Mouse (Mus musculus) adrenal gland, adult 8-10 months (tissue): ENCODE results near the gene Pxt1. TPM values are rescaled to one million over a fixed set of nuclear protein-coding genes. Genes with fewer than 3 reads are reported as not detected.
"Not testable (repeated sequence)": the region's sequence is repeated elsewhere in the genome, so short reads cannot be mapped to it uniquely, and the experiment has no call there.

ENCODE experiments used
- DNase-seq: peaks from one replicate; pipeline ENCODE4 v3.0.0; 2022
- total RNA-seq, 4 experiments: library from RNA; stranded (reverse); gene quantifications; 2 replicates each; pipeline ENCODE4 v1.2.4; 2022

Gene Pxt1
- not detected for total RNA-seq

- no peak for DNase-seq
Measured at GRCm38 (mm10) chr17:28943740-28944139, at the start of gene Pxt1. Gene Pxt1 (minus strand): TSS chr17:28943840.

- not testable (repeated sequence) for DNase-seq
Measured at GRCm38 (mm10) chr17:28993004-28993403, 49.4 kb upstream of the Pxt1 start.

- no peak for DNase-seq
Measured at GRCm38 (mm10) chr17:28992105-28992504, 48.5 kb upstream of the Pxt1 start.

DNA sequence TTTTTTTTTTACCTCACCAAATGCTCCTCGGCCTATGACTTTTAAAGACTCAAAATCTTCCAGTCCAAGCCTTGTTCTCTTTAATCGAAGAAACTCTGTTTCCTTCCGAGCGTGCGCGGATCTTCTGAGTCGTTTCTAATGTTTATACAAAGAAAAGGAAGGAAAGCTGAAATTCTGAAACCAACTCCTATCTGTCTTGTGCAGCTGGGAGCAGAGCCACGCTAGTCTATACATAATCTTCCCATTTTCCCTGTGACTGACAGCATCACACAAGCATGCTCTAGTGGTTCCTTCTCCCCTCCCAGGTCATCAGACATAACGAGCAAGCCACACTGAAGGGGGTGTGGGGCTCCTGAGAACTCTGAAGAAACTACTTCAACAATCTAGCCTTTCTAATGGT, 47.6 kb upstream of the Pxt1 start:
- DNase-seq: no peak

DNA sequence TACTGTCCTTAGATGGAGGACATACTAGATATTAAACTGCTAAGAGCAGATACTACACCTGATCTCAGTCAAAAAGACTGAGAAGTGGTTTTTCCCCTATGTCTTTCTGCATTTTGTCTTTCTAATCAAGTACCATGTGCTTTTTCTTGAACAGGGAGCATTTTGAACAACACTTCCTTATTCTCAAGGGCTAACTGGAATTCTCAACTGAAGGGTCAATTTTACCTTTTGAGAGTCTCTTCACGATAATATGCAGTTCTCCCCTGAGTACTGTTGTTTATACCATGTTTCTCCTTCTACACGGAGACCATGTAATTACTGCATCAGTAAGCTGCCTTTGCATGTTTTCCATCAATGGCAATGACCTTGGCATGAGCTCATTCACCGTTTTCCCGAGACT, 46.4 kb upstream of the Pxt1 start:
- DNase-seq: no peak

- no peak for DNase-seq
Measured at GRCm38 (mm10) chr17:28988996-28989395, 45.4 kb upstream of the Pxt1 start.

- DNase-seq: no peak
Measured at GRCm38 (mm10) chr17:28988291-28988690, 44.7 kb upstream of the Pxt1 start.

- DNase-seq: no peak
Measured at GRCm38 (mm10) chr17:28987713-28988112, 44.1 kb upstream of the Pxt1 start.

DNA sequence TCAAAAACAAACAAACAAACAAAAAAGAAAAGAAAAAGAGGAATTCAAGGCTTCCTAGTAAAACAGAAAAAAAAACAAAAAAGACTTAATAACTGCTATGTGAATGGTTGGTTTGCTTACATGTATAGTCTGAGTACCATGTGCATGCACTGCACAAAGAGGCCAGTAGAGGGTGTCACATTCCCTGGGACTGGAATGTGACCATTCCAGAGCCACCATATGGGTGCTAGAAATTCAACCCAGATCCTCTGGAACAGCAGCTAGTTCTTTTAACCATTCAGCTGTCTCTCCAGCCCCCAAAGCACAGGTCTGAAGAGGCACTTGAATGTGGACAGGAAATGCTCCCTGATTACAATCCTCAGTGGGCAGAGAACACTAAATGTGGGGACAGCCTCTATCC, 43.2 kb upstream of the Pxt1 start:
- no peak for DNase-seq

DNA sequence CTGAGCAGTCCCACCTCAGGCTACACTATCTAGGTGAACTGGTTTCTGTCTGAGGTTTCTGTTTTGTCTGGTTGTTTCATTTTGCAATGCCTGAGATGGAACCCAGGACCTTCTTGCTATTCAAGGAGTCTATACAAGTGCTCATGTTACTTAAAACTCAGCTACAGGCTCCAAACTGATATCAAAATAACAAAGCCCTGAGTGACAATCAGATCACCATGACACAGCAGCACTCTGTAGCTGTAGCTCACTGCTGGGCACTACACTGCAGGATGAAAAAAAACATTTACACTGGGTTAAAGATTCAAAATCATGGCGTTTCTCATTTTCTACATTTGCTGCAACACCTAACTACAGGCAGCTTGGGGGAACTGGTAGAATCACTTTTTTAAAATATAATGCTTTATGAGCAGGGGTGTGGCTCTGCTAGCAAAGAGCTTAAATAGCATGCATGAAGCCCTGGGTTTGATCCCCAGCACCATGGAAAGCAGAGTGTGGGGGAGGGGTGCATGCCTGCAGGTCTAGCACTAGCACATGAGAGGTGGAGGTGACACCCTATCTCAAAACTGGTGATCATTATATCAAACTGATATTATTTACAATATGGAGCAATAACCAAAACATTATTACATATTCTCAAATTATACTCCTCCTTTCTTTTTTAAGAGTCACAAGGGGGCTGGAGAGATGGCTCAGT, 41.2 kb upstream of the Pxt1 start:
- no peak for DNase-seq

GRCm38 (mm10) chr17:28982591-28982990, 39.0 kb upstream of the Pxt1 start:
- no peak for DNase-seq

DNA sequence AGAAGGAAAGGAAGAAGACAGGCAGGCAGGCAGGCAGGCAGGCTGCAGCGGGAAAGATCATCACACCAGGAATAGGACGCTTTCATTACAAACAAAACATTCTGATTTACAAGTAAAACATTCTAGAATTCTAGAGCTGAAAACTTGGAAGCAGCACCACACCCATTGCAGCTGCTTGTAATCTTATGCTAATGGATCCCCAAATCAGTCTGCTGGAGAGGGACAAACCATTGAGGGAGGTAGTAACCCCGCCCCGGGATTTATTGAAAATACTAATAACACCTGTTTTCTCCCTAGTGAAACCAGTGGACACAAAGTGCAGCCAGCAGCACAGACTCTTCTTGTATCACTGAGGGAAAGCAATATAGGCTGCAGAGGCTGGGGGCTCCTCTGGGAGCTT, 37.4 kb upstream of the Pxt1 start:
- no peak for DNase-seq

- no peak for DNase-seq
Measured at GRCm38 (mm10) chr17:28979091-28979490, 35.5 kb upstream of the Pxt1 start.

- DNase-seq: no peak
Measured at GRCm38 (mm10) chr17:28970122-28970521, 26.5 kb upstream of the Pxt1 start.

- no peak for DNase-seq
Measured at GRCm38 (mm10) chr17:28967021-28967610, 23.5 kb upstream of the Pxt1 start.

DNA sequence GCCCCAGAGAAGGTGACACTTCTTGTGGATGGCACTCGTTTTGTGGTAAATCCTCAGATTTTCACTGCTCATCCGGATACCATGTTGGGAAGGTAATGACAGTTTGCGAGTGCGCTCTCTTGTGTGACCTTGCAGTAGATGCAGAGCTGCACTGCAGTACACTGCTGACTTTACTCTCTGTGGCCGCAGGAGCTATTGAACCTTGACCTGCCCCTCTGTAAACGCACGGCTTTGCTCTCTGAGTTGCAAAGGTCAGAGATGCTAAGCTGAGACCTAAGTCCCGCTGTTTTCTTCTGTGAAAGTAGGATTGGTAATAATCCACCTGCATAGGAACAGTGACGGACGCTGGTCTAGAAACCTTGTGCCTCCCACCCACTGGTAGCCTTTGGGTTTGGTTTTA, 18.0 kb upstream of the Pxt1 start:
- no peak for DNase-seq

- DNase-seq: no peak
Measured at GRCm38 (mm10) chr17:28960597-28960996, 17.0 kb upstream of the Pxt1 start.

DNA sequence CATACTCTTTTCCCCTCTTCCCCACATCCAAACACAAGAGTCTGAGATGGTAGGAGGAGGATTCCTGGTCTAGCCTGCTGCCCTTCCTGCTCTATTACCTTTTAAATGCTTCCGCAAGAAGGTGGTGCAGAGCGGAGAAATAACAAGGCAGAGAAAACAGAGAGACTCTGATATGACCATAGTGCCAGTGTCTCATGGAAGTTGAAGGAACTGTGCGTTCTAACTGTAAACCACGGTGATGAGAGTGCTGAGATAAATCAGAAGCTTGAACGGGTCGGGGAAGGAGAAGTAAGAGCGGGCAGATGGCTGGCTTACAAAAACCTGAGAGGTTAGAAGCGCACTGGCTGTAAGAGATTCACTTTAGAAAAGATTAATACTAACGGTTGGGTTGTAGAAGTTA, 10.8 kb upstream of the Pxt1 start:
- DNase-seq: no peak

GRCm38 (mm10) chr17:28953251-28953650, 9.6 kb upstream of the Pxt1 start:
- no peak for DNase-seq

- DNase-seq: peak; percentile 88
Measured at GRCm38 (mm10) chr17:28951831-28952799, 8.5 kb upstream of the Pxt1 start, which contains the start of gene Kctd20. Gene Kctd20 (plus strand): TSS chr17:28951950.

DNA sequence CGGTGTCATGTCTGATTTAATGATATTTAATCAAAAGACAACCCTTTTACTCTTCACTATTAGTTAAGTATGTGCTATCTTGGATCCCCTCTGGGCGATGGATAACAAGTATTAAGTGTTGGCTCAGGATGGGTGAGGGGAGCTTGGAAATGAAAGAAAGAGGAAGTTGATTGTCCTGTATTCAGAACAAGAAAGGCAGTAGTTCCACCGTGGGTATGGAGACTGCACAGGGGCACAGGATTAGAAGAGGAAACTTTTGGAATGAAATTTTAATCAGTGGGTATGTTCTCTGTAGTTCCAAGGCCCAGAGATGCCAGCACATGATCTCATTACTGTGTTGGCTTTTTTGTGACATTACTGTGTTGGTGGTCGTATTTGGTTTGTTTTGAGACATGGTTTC, 7.1 kb upstream of the Pxt1 start:
- DNase-seq: no peak

- no peak for DNase-seq
Measured at GRCm38 (mm10) chr17:28948661-28949060, 5.0 kb upstream of the Pxt1 start.
